Mouse (Mus musculus) limb, embryonic 10.5 days (tissue): ENCODE results near the gene Crip3. TPM values are rescaled to one million over a fixed set of nuclear protein-coding genes. Genes with fewer than 3 reads are reported as not detected.

Experiments used
- DNase-seq: peaks from one replicate; pipeline ENCODE4 v3.0.0-alpha.2; 2017; ENCODE audit warnings: low spot score
- H3K27ac ChIP-seq: fragments of 300-500 bp; sonication (generic); 2 replicates; pipeline ENCODE4 v1.5.1; 2016; ENCODE audit warnings: mild to moderate bottlenecking
- H3K27me3 ChIP-seq: fragments of 300-500 bp; sonication (generic); 2 replicates; pipeline ENCODE4 v1.6.1; 2016; ENCODE audit warnings: low read depth, mild to moderate bottlenecking; ENCODE audit not compliant: poor library complexity, severe bottlenecking
- H3K36me3 ChIP-seq: fragments of 300-500 bp; sonication (generic); 2 replicates; pipeline ENCODE4 v1.6.1; 2016; ENCODE audit warnings: mild to moderate bottlenecking, moderate library complexity
- H3K4me1 ChIP-seq: fragments of 300-500 bp; sonication (generic); 2 replicates; pipeline ENCODE4 v1.6.1; 2016
- H3K4me3 ChIP-seq: fragments of 300-500 bp; sonication (generic); 2 replicates; pipeline ENCODE4 v1.5.1; 2016; ENCODE audit warnings: mild to moderate bottlenecking, moderate library complexity
- H3K9me3 ChIP-seq: fragments of 300-500 bp; sonication (generic); replicated peaks from 2 replicates; pipeline ENCODE4 v1.6.1; 2016; ENCODE audit warnings: mild to moderate bottlenecking
- WGBS: fragments of 180-500 bp; shearing (Covaris S2); methylation state at CpG from one replicate; pipeline ENCODE4 v1.1.7; 2016; 5-methylcytosine and 5-hydroxymethylcytosine counted together
- polyA plus RNA-seq: library from polyadenylated mRNA; unstranded; fragments of >200 nt; fragmentation: Nextera tagmentation; extraction: Ambion mirVana; gene quantifications from 2 replicates; pipeline ENCODE4 v1.2.1, GENCODE M21; 2016

Gene Crip3
- polyA plus RNA-seq, 1 experiment from 2014 or later = 0.44 TPM

GRCm38 (mm10) chr17:46461347-46461746, 32.6 kb downstream of the Crip3 start:
- H3K36me3 ChIP-seq = no peaks in the 10 kb centered on the region
- WGBS = 14% methylated on average over 8 of the region's 8 CpGs
- peaks cover 16% of the 10 kb centered on the region for H3K4me1 ChIP-seq
- H3K4me3 ChIP-seq = peak overlapping the region; percentile 50
- no peak for DNase-seq
- peaks cover 97% of the 10 kb centered on the region for H3K27me3 ChIP-seq
- no peak overlapping the region for H3K27ac ChIP-seq
- H3K9me3 ChIP-seq = no peaks in the 10 kb centered on the region

GRCm38 (mm10) chr17:46462226-46462625, 33.5 kb downstream of the Crip3 start:
- H3K36me3 ChIP-seq = no peaks in the 10 kb centered on the region
- H3K27me3 ChIP-seq = peaks cover 93% of the 10 kb centered on the region
- peaks cover 18% of the 10 kb centered on the region for H3K4me1 ChIP-seq
- H3K9me3 ChIP-seq = no peaks in the 10 kb centered on the region
- H3K27ac ChIP-seq = no peak overlapping the region
- no peak overlapping the region for H3K4me3 ChIP-seq
- no peak for DNase-seq
- 76% methylated on average over 5 of the region's 5 CpGs for WGBS

- 77% methylated on average over 9 of the region's 9 CpGs for WGBS
- no peak overlapping the region for H3K27ac ChIP-seq
- no peak for DNase-seq
- H3K27me3 ChIP-seq = peaks cover 43% of the 10 kb centered on the region
- H3K36me3 ChIP-seq = no peaks in the 10 kb centered on the region
- H3K9me3 ChIP-seq = no peaks in the 10 kb centered on the region
- H3K4me1 ChIP-seq = peaks cover 35% of the 10 kb centered on the region
- H3K4me3 ChIP-seq = no peak overlapping the region
These were observed 39.1 kb downstream of the Crip3 start for GRCm38 (mm10) chr17:46467830-46468229.

GRCm38 (mm10) chr17:46476601-46477000, 47.9 kb downstream of the Crip3 start:
- WGBS = 68% methylated on average over 8 of the region's 8 CpGs
- no peaks in the 10 kb centered on the region for H3K9me3 ChIP-seq
- DNase-seq = no peak
- no peaks in the 10 kb centered on the region for H3K36me3 ChIP-seq
- no peaks in the 10 kb centered on the region for H3K4me1 ChIP-seq
- peaks cover 54% of the 10 kb centered on the region for H3K27me3 ChIP-seq
- no peak overlapping the region for H3K27ac ChIP-seq
- no peak overlapping the region for H3K4me3 ChIP-seq

GRCm38 (mm10) chr17:46477286-46477685, 48.6 kb downstream of the Crip3 start:
- Histone ChIP-seq H3K4me3 (no peak overlapping the region), H3K9me3 (no peaks in the 10 kb centered on the region), H3K27me3 (peaks cover 61% of the 10 kb centered on the region), H3K4me1 (no peaks in the 10 kb centered on the region), H3K27ac (no peak overlapping the region), H3K36me3 (no peaks in the 10 kb centered on the region)
- 88% methylated on average over 15 of the region's 15 CpGs for WGBS
- DNase-seq = no peak

Other genes starting within 250 kb of the Crip3 start
- gene Polh, start 226.3 kb upstream of the Crip3 start, polyA plus RNA-seq = 11.4 and 11.5 TPM in 2 replicates
- gene Xpo5, start 226.1 kb upstream of the Crip3 start, polyA plus RNA-seq = 72.7 and 78.5 TPM in 2 replicates
- gene Polr1c, start 180.9 kb upstream of the Crip3 start, polyA plus RNA-seq = 132 and 144 TPM in 2 replicates
- gene Yipf3, start 180.8 kb upstream of the Crip3 start, polyA plus RNA-seq = 73.0 and 81.9 TPM in 2 replicates
- gene Lrrc73, start 175.4 kb upstream of the Crip3 start, polyA plus RNA-seq = 0.25 and 0.44 TPM in 2 replicates
- gene Tjap1, start 145.9 kb upstream of the Crip3 start, polyA plus RNA-seq = 60.3 and 61.2 TPM in 2 replicates
- 0.65 and 1.3 TPM in 2 replicates for gene Dlk2, start 131.5 kb upstream of the Crip3 start, polyA plus RNA-seq
- 4.5 and 5.7 TPM in 2 replicates for gene Abcc10, start 100.6 kb upstream of the Crip3 start, polyA plus RNA-seq
- gene Zfp318, start 45.2 kb upstream of the Crip3 start, polyA plus RNA-seq = 7.9 and 9.4 TPM in 2 replicates
- gene Slc22a7, start 9.5 kb downstream of the Crip3 start, polyA plus RNA-seq = not detected in 2 replicates
- 0.09 and 0.34 TPM in 2 replicates for gene Ttbk1, start 58.7 kb downstream of the Crip3 start, polyA plus RNA-seq
- gene Dnph1, start 67.8 kb downstream of the Crip3 start, polyA plus RNA-seq = 70.1 and 78.6 TPM in 2 replicates
- gene Cul9, start 117.5 kb downstream of the Crip3 start, polyA plus RNA-seq = 2.4 and 5.6 TPM in 2 replicates
- 8.3 and 9.0 TPM in 2 replicates for gene Srf, start 127.2 kb downstream of the Crip3 start, polyA plus RNA-seq
- gene Ptk7, start 200.6 kb downstream of the Crip3 start, polyA plus RNA-seq = 102 and 142 TPM in 2 replicates
- 23.6 and 28.8 TPM in 2 replicates for gene Klc4, start 217.1 kb downstream of the Crip3 start, polyA plus RNA-seq
- gene Mrpl2, start 217.3 kb downstream of the Crip3 start, polyA plus RNA-seq = 140 and 144 TPM in 2 replicates
- gene Cul7, start 221.4 kb downstream of the Crip3 start, polyA plus RNA-seq = 40.3 and 48.0 TPM in 2 replicates
- 70.8 and 72.5 TPM in 2 replicates for gene Rrp36, start 245.4 kb downstream of the Crip3 start, polyA plus RNA-seq
- gene Mea1, start 249.9 kb downstream of the Crip3 start, polyA plus RNA-seq = 143 and 145 TPM in 2 replicates